Mouse (Mus musculus) thymus, adult 2 months (tissue): ENCODE measurements around the gene Fam84a.

Source experiments
- CTCF ChIP-seq: fragments of 200-500 bp; IDR thresholded peaks from 2 replicates; pipeline ENCODE4 v1.5.1; 2012; ENCODE audit warnings: mild to moderate bottlenecking, control low read depth, low read length, moderate library complexity, borderline replicate concordance; ENCODE audit not compliant: control insufficient read depth, poor library complexity, insufficient read depth; ENCODE audit errors: extremely low read depth
- POLR2A ChIP-seq: fragments of 200-500 bp; IDR thresholded peaks from 2 replicates; pipeline ENCODE4 v1.6.1; 2012; ENCODE audit warnings: mild to moderate bottlenecking, low read length, control low read depth, moderate library complexity; ENCODE audit not compliant: control insufficient read depth, poor library complexity, insufficient read depth; ENCODE audit errors: extremely low read depth

GRCm38 (mm10) chr12:14186689-14187195 lies 34.9 kb upstream of the Fam84a start:
- TF ChIP-seq CTCF (no peak), POLR2A (no peak)
